Mouse (Mus musculus) ZHBTc4 (cell line): ENCODE data around the gene 4933415A04Rik.
A peak's percentile ranks its signal among the peaks of the same experiment; 100 is the strongest.

Source experiments
- DNase-seq: peaks from one replicate; pipeline ENCODE4 v3.0.0-alpha.2; 2011; ENCODE audit warnings: low read depth, low spot score

4933415A04Rik gene

GRCm38 (mm10) chr11:43586324-43587090, at the start of gene 4933415A04Rik:
Gene 4933415A04Rik (plus strand): TSS chr11:43587040.
- DNase-seq = peak; percentile 91

GRCm38 (mm10) chr11:43537074-43537473, 49.8 kb upstream of the 4933415A04Rik start:
- DNase-seq = no peak

- no peak for DNase-seq
These were observed 47.0 kb upstream of the 4933415A04Rik start for GRCm38 (mm10) chr11:43539863-43540262.

- no peak for DNase-seq
These were observed 43.0 kb upstream of the 4933415A04Rik start for GRCm38 (mm10) chr11:43543711-43544466.

- DNase-seq = no peak
These were observed 42.0 kb upstream of the 4933415A04Rik start for GRCm38 (mm10) chr11:43544819-43545218.

- DNase-seq = peak; percentile 82
These were observed 40.9 kb upstream of the 4933415A04Rik start for GRCm38 (mm10) chr11:43545873-43546475.

- no peak for DNase-seq
These were observed 40.2 kb upstream of the 4933415A04Rik start for GRCm38 (mm10) chr11:43546678-43547077.

- no peak for DNase-seq
These were observed 38.7 kb upstream of the 4933415A04Rik start for GRCm38 (mm10) chr11:43548148-43548547.

- DNase-seq = no peak
These were observed 38.0 kb upstream of the 4933415A04Rik start for GRCm38 (mm10) chr11:43548657-43549435.

- DNase-seq = no peak
These were observed 37.1 kb upstream of the 4933415A04Rik start for GRCm38 (mm10) chr11:43549701-43550100.

GRCm38 (mm10) chr11:43551756-43552155, 35.1 kb upstream of the 4933415A04Rik start:
- DNase-seq = no peak

GRCm38 (mm10) chr11:43552675-43553074, 34.2 kb upstream of the 4933415A04Rik start:
- DNase-seq = no peak

GRCm38 (mm10) chr11:43556538-43556937, 30.3 kb upstream of the 4933415A04Rik start:
- peak; percentile 47 for DNase-seq

GRCm38 (mm10) chr11:43559515-43560292, 27.1 kb upstream of the 4933415A04Rik start:
- no peak for DNase-seq

GRCm38 (mm10) chr11:43563654-43564244, 23.1 kb upstream of the 4933415A04Rik start:
- no peak for DNase-seq

GRCm38 (mm10) chr11:43565414-43565813, 21.4 kb upstream of the 4933415A04Rik start:
- DNase-seq = no peak

GRCm38 (mm10) chr11:43565852-43566251, 21.0 kb upstream of the 4933415A04Rik start:
- no peak for DNase-seq

- no peak for DNase-seq
These were observed 20.1 kb upstream of the 4933415A04Rik start for GRCm38 (mm10) chr11:43566696-43567095.

GRCm38 (mm10) chr11:43568263-43568662, 18.6 kb upstream of the 4933415A04Rik start:
- peak; percentile 72 for DNase-seq

- no peak for DNase-seq
These were observed 17.7 kb upstream of the 4933415A04Rik start for GRCm38 (mm10) chr11:43569188-43569587.
